Mouse (Mus musculus): ENCODE measurements around the gene Pim3. TPM values are rescaled to one million over a fixed set of nuclear protein-coding genes. Genes with fewer than 3 reads are reported as not detected.
A peak's percentile ranks its signal among the peaks of the same experiment; 100 is the strongest.

Gene Pim3
- total and polyA plus RNA-seq, 3 experiments, result 11.4 to 26.0 (median 19.0) TPM

- TF ChIP-seq RAD21 (IDR thresholded peaks at IDR 0.05; ENCODE audit: low read depth, low read length), result no peak
- TF ChIP-seq ZKSCAN1 (IDR thresholded peaks at IDR 0.05; ENCODE audit: borderline replicate concordance, low read depth, low read length), result no peak
- TF ChIP-seq JUN (IDR thresholded peaks at IDR 0.05; ENCODE audit: insufficient read depth, low read depth, low read length), result no peak
- TF ChIP-seq USF2 (conservative IDR thresholded peaks at IDR 0.05; ENCODE audit: low read depth, low read length), result no peak
- TF ChIP-seq MAFK (IDR thresholded peaks at IDR 0.05; ENCODE audit: insufficient replicate concordance, low read length), result no peak
- no peak for TF ChIP-seq MYC (IDR thresholded peaks at IDR 0.05; ENCODE audit: low read depth, low read length)
- TF ChIP-seq CHD2 (IDR thresholded peaks at IDR 0.05; ENCODE audit: low read length), result peak; percentile 100
- TF ChIP-seq RCOR1 (conservative IDR thresholded peaks at IDR 0.05; ENCODE audit: low read depth, low read length), result peak; percentile 90
- TF ChIP-seq JUND (conservative IDR thresholded peaks at IDR 0.05; ENCODE audit: low read depth, low read length), result no peak
These were observed 42.7 kb upstream of the Pim3 start, which contains the start of the genes Alg12 and Creld2 (continued) for GRCm38 (mm10) chr15:88819026-88819905.

GRCm38 (mm10) chr15:88819906-88820303 is 42.1 kb upstream of the Pim3 start:
- no peaks in the 10 kb centered on the region for H3K27me3 ChIP-seq (replicated peaks)
- dilution Hi-C loops (cut with MboI; ENCODE audit: extremely low pct_ligation_motif_present, extremely low pct_unique_long_range_greater_than_20kb, low sequenced_read_pairs) (no loop called here), in situ Hi-C loops (cut with MboI; ENCODE audit: low pct_ligation_motif_present, low pct_unique_long_range_greater_than_20kb, low sequenced_read_pairs) (loop anchor here (10.0 kb wide), 1 partner anchor 255 kb away; the partner anchor contains the start of gene Trabd)
- no peaks in the 10 kb centered on the region for H3K9me3 ChIP-seq (replicated peaks; ENCODE audit: low read length)
- peak overlapping the region; percentile 79 to 85 (median 85) for H3K4me3 ChIP-seq (replicated peaks in 1 of 3; ENCODE audit: low read depth in 2 of 3, low read length in 2 of 3, poor library complexity in 1 of 3)
- H3K36me3 ChIP-seq (replicated peaks in 1 of 2; ENCODE audit: control insufficient read depth in 1 of 2, insufficient read depth in 1 of 2, low read length in 1 of 2), result peaks cover 36 to 64% of the 10 kb centered on the region in 2 experiments
- no peak for DNase-seq (ENCODE audit: extremely low read depth)
- H3K9ac ChIP-seq (ENCODE audit: insufficient read depth, low read depth), result peak overlapping the region; percentile 84
- TF ChIP-seq HCFC1 (IDR thresholded peaks at IDR 0.05; ENCODE audit: low read depth, low read length), result no peak
- TF ChIP-seq ZC3H11A (IDR thresholded peaks at IDR 0.05; ENCODE audit: low read depth, low read length), result no peak
- TF ChIP-seq CHD1 (IDR thresholded peaks at IDR 0.05; ENCODE audit: low read depth, low read length), result no peak
- TF ChIP-seq CTCF (conservative IDR thresholded peaks at IDR 0.05 in 1 of 2, IDR thresholded peaks at IDR 0.05 in 1 of 2; ENCODE audit: low read depth in 2 of 2, low read length in 2 of 2), result no peak
- no peak for TF ChIP-seq CHD2 (IDR thresholded peaks at IDR 0.05; ENCODE audit: low read length)
- no peak for TF ChIP-seq USF1 (IDR thresholded peaks at IDR 0.05; ENCODE audit: low read depth, low read length)
- no peak for TF ChIP-seq USF2 (conservative IDR thresholded peaks at IDR 0.05; ENCODE audit: low read depth, low read length)
- TF ChIP-seq ZKSCAN1 (IDR thresholded peaks at IDR 0.05; ENCODE audit: borderline replicate concordance, low read depth, low read length), result no peak
- no peak for TF ChIP-seq ETS1 (conservative IDR thresholded peaks at IDR 0.05; ENCODE audit: low read depth, low read length)
- no peak for TF ChIP-seq MAFK (IDR thresholded peaks at IDR 0.05; ENCODE audit: insufficient replicate concordance, low read length)
- no peak for TF ChIP-seq JUND (conservative IDR thresholded peaks at IDR 0.05; ENCODE audit: low read depth, low read length)
- no peak for TF ChIP-seq MEF2A (IDR thresholded peaks at IDR 0.05; ENCODE audit: borderline replicate concordance, low read depth, low read length)
- no peak for TF ChIP-seq RAD21 (IDR thresholded peaks at IDR 0.05; ENCODE audit: low read depth, low read length)
- no peak for TF ChIP-seq MXI1 (IDR thresholded peaks at IDR 0.05; ENCODE audit: low read depth, low read length)
- TF ChIP-seq RCOR1 (conservative IDR thresholded peaks at IDR 0.05; ENCODE audit: low read depth, low read length), result no peak
- peaks cover 16% of the 10 kb centered on the region; the same call in 1 of the 2 replicates for H3K79me2 ChIP-seq (replicated peaks; ENCODE audit: control insufficient read depth, extremely low read depth, insufficient read depth, poor library complexity, severe bottlenecking)
- H3K4me1 ChIP-seq (ENCODE audit: control insufficient read depth in 1 of 2, insufficient read depth in 2 of 2), result peaks cover 26 to 55% of the 10 kb centered on the region in 2 experiments
- no peak overlapping the region for H3K27ac ChIP-seq (ENCODE audit: insufficient read depth, low read depth)
- H3K4me2 ChIP-seq (ENCODE audit: insufficient read depth, low read depth, poor library complexity, severe bottlenecking), result peak overlapping the region; percentile 80

All from CH12.LX (cell line).